Mouse (Mus musculus) limb, embryonic 11.5 days (tissue): ENCODE data around the gene Bag2. TPM values are rescaled to one million over a fixed set of nuclear protein-coding genes. Genes with fewer than 3 reads are reported as not detected.
"Not testable (repeated sequence)": the region's sequence is repeated elsewhere in the genome, so short reads cannot be mapped to it uniquely, and the experiment has no call there.

Experiments used
- ATAC-seq: fragments of 200-750 bp; cut with Nextera tagmentation; 2 replicates; pipeline ENCODE4 v1.8.0; 2017; ENCODE audit warnings: low read depth; ENCODE audit not compliant: insufficient number of reproducible peaks, low FRiP score, low TSS enrichment
- DNase-seq: peaks from one replicate; pipeline ENCODE4 v3.0.0-alpha.2; 2015; ENCODE audit warnings: low spot score
- H3K27ac ChIP-seq: fragments of 300-500 bp; sonication (generic); replicated peaks from 2 replicates; pipeline ENCODE4 v1.5.1; 2014; ENCODE audit warnings: low read depth, mild to moderate bottlenecking, low read length
- H3K27me3 ChIP-seq: fragments of 300-500 bp; sonication (generic); 2 replicates; pipeline ENCODE4 v1.6.1; 2014; ENCODE audit warnings: mild to moderate bottlenecking, low read length, mixed read lengths; ENCODE audit not compliant: control insufficient read depth, insufficient read depth
- H3K36me3 ChIP-seq: fragments of 300-500 bp; sonication (generic); 2 replicates; pipeline ENCODE4 v1.6.1; 2014; ENCODE audit warnings: mild to moderate bottlenecking, low read length, moderate library complexity, mixed read lengths; ENCODE audit not compliant: control insufficient read depth, insufficient read depth
- H3K4me1 ChIP-seq: fragments of 300-500 bp; sonication (generic); 2 replicates; pipeline ENCODE4 v1.6.1; 2014; ENCODE audit warnings: low read length, mixed read lengths; ENCODE audit not compliant: control insufficient read depth, insufficient read depth
- H3K4me2 ChIP-seq: fragments of 300-500 bp; sonication (generic); 2 replicates; pipeline ENCODE4 v1.6.1; 2014; ENCODE audit warnings: low read depth, mild to moderate bottlenecking, moderate library complexity; ENCODE audit not compliant: severe bottlenecking
- H3K4me3 ChIP-seq: fragments of 300-500 bp; sonication (generic); 2 replicates; pipeline ENCODE4 v1.5.1; 2014; ENCODE audit warnings: low read depth, low read length
- H3K9ac ChIP-seq: fragments of 300-500 bp; sonication (generic); 2 replicates; pipeline ENCODE4 v1.6.1; 2014; ENCODE audit warnings: mild to moderate bottlenecking, low read length
- H3K9me3 ChIP-seq: fragments of 300-500 bp; sonication (generic); 2 replicates; pipeline ENCODE4 v1.6.1; 2016; ENCODE audit warnings: low read length; ENCODE audit not compliant: control insufficient read depth
- WGBS: fragments of 180-500 bp; shearing (Covaris S2); extraction: QIAGEN DNeasy Blood & Tissue Kit; methylation state at CpG from one replicate; pipeline ENCODE4 v1.1.7; 2014; 5-methylcytosine and 5-hydroxymethylcytosine counted together
- polyA plus RNA-seq: library from polyadenylated mRNA; unstranded; fragments of >200 nt; fragmentation: Nextera tagmentation; extraction: Ambion mirVana; gene quantifications from 2 replicates; pipeline ENCODE4 v1.2.1, GENCODE M21; 2014

Gene Bag2
- polyA plus RNA-seq, 1 experiment from 2014 or later = 58.3 TPM

DNA sequence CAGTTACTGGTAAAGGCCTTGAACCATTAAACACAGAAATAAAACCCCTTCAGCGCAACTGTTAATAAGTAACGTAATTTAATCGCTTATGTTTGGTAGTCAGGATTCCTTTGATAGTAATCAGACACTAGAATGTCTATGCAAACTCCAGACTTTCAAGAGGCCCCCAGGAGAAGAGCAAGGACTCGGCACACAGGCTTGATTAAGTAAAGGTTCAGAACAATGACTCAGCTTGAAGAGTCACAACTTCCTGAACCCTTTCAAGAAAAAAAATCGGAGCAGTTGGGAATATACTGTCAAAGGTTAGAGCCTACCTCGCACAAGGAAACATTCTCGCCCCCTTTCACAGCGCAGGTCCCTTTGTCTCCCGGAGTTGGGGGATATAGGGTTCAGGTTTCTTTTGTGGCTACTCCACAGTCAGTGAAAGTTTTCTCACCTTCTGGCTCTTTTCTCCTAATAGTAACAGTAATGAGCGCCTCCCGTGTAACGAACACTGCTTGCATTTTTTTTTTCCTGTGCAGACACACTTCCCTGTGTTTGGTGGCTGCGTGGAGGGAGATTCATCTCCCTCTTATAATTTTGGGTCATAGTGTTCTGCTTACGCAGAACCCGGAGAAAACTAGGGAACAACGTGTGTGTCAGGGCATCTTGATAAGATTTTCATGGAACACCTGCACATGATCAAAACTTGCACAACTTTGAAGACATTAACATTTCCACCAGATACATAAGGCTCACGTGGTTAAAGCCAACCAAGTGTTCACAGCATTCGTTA is 1.1 kb downstream of the Bag2 start:
- Histone ChIP-seq H3K9me3 (no peaks in the 10 kb centered on the region), H3K9ac (peak overlapping the region; percentile 79), H3K4me2 (peak overlapping the region; percentile 84), H3K4me1 (0 out of 2 replicates have a peak, but pooled peaks cover 3% of the 10 kb centered on the region), H3K27ac (no peak overlapping the region), H3K4me3 (peak overlapping the region; percentile 64), H3K36me3 (no peaks in the 10 kb centered on the region; the same call in 1 of the 2 replicates), H3K27me3 (no peaks in the 10 kb centered on the region)
- 31% methylated on average over 18 of the region's 18 CpGs for WGBS
- ATAC-seq (no peak), DNase-seq (peak; percentile 33)

GRCm38 (mm10) chr1:33755799-33756198 is 1.8 kb downstream of the Bag2 start:
- 90% methylated on average over 7 of the region's 7 CpGs for WGBS
- ATAC-seq (no peak), DNase-seq (no peak)
- Histone ChIP-seq H3K9ac (no peak overlapping the region), H3K4me3 (no peak overlapping the region), H3K9me3 (no peaks in the 10 kb centered on the region), H3K27me3 (no peaks in the 10 kb centered on the region), H3K36me3 (no peaks in the 10 kb centered on the region; the same call in 1 of the 2 replicates), H3K4me1 (0 out of 2 replicates have a peak, but pooled peaks cover 3% of the 10 kb centered on the region), H3K4me2 (peak overlapping the region; percentile 84), H3K27ac (no peak overlapping the region)

DNA sequence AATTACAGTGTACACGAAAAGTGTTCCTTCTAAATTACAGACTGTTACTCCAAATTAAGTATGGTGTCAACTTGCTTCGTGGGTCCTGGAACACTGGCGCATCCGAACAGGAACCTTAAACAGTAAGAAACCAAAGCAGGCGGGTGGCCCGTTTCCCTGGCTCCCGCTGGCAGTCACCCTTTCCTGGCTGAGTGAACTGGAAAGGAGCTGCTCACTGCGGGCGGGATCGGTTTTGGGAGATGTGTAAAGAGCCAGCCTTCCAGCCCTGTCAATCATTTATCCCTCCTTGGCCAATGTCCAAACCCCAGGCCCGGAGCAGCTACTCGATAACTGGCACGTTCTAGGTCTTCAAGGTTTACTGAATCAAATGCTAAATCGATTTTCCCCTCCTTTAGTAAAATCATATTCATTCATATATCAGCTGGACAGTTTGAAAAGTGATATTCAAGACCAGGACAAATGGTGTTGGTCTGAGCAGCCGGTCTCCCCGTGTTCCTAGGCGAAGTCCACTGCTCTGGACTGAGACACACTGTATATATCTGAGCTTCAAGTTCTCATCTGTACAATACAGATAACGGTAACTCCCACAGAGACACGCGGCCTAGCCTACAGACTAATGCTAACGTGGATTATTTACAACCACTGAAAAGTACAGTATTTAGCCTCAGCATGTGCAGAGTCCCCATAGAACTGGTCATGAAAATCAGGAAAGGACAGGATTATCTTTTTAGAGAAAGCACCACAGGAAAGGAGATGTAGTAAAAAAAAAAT is 2.4 kb downstream of the Bag2 start:
- Histone ChIP-seq H3K4me2 (no peak overlapping the region), H3K4me3 (no peak overlapping the region), H3K27ac (no peak overlapping the region), H3K36me3 (no peaks in the 10 kb centered on the region; the same call in 1 of the 2 replicates), H3K4me1 (0 out of 2 replicates have a peak, but pooled peaks cover 3% of the 10 kb centered on the region), H3K9me3 (no peaks in the 10 kb centered on the region), H3K27me3 (no peaks in the 10 kb centered on the region), H3K9ac (no peak overlapping the region)
- 92% methylated on average over 21 of the region's 21 CpGs for WGBS
- DNase-seq (no peak), ATAC-seq (no peak)

GRCm38 (mm10) chr1:33754089-33754488 is 3.5 kb downstream of the Bag2 start:
- Histone ChIP-seq H3K4me3 (no peak overlapping the region), H3K27me3 (no peaks in the 10 kb centered on the region), H3K36me3 (no peaks in the 10 kb centered on the region; the same call in 1 of the 2 replicates), H3K27ac (no peak overlapping the region), H3K4me2 (no peak overlapping the region), H3K9ac (no peak overlapping the region), H3K4me1 (0 out of 2 replicates have a peak, but pooled peaks cover 3% of the 10 kb centered on the region), H3K9me3 (no peaks in the 10 kb centered on the region)
- 91% methylated on average over 17 of the region's 17 CpGs for WGBS
- no peak for DNase-seq
- ATAC-seq = no peak

DNA sequence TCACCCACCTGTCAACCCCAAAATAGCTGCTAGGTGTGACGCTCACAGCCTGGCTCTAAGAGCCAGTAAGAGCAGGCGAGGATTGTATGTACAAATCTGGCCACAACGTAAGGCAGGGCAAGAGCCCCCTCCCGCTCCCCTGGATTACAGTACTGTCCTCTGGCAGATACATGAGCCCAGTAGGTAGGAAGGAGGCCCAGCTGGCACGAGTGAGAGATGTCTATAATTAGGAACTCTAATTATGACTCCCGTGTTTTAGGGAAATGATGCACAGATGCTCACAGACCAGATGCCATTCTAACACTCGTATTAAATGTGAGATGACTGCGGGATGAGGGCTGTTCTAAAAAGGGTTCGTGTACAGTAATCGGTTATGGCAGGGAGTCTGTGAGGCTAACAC is 6.3 kb downstream of the Bag2 start:
- H3K4me2 ChIP-seq = no peak overlapping the region
- H3K4me3 ChIP-seq = no peak overlapping the region
- no peaks in the 10 kb centered on the region; the same call in 1 of the 2 replicates for H3K36me3 ChIP-seq
- WGBS = 90% methylated on average over 10 of the region's 10 CpGs
- no peaks in the 10 kb centered on the region for H3K4me1 ChIP-seq
- ATAC-seq = no peak
- no peak overlapping the region for H3K27ac ChIP-seq
- no peak overlapping the region for H3K9ac ChIP-seq
- no peak for DNase-seq
- no peaks in the 10 kb centered on the region for H3K27me3 ChIP-seq
- H3K9me3 ChIP-seq = no peaks in the 10 kb centered on the region

DNA sequence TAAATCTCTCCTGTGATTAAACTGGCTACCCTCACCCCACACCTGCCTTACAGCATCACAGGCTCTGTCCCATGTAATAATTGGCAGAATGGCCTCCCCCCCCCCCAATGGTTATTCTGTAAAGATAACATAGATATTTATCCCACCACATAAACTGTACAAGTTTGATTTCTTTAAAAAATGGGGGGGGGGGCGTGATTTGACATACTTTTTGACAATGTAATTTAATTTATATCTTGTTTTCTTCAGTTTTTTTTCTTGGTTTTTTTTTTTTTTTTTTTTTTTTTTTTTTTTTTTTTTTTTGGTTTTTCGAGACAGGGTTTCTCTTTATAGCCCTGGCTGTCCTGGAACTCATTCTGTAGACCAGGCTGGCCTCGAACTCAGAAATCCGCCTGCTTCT is 7.9 kb downstream of the Bag2 start:
- not testable (repeated sequence) for H3K4me3 ChIP-seq, H3K27ac ChIP-seq, DNase-seq, H3K36me3 ChIP-seq, H3K4me1 ChIP-seq, H3K9me3 ChIP-seq, H3K27me3 ChIP-seq, ATAC-seq, H3K4me2 ChIP-seq, H3K9ac ChIP-seq
- 93% methylated on average over 3 of the region's 4 CpGs for WGBS

GRCm38 (mm10) chr1:33749109-33749508 is 8.5 kb downstream of the Bag2 start:
- H3K27ac ChIP-seq = no peak overlapping the region
- WGBS = 91% methylated on average over 11 of the region's 11 CpGs
- no peaks in the 10 kb centered on the region; the same call in 1 of the 2 replicates for H3K36me3 ChIP-seq
- no peaks in the 10 kb centered on the region for H3K4me1 ChIP-seq
- H3K4me2 ChIP-seq = no peak overlapping the region
- H3K9me3 ChIP-seq = no peaks in the 10 kb centered on the region
- no peak overlapping the region for H3K9ac ChIP-seq
- no peak for ATAC-seq
- no peak overlapping the region for H3K4me3 ChIP-seq
- no peaks in the 10 kb centered on the region for H3K27me3 ChIP-seq
- DNase-seq = no peak

DNA sequence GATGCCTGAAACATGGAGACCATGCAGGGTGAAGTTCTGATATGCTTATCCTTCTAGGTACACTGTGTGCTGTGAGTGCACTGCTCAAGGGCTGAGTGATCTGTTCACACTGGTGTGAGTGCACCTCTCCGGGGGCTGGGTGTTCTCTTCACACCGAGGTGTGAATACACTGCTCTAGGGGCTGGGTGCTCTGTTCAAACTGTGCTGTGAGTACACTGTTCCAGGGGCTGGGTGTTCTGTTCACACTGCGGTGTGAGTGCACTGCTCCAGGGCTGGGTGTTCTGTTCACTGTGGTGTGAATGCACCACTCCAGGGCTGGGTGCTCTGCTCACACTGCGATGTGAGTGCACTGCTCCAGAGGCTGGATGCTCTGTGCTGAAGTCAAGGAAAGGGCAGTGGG is 11.7 kb downstream of the Bag2 start:
- Histone ChIP-seq H3K36me3 (no peaks in the 10 kb centered on the region; the same call in 1 of the 2 replicates), H3K9ac (no peak overlapping the region), H3K9me3 (no peaks in the 10 kb centered on the region), H3K4me1 (no peaks in the 10 kb centered on the region), H3K4me2 (no peak overlapping the region), H3K27me3 (no peaks in the 10 kb centered on the region), H3K27ac (no peak overlapping the region), H3K4me3 (no peak overlapping the region)
- DNase-seq = no peak
- 0 out of 2 replicates have a peak, but pooled peaks have one; percentile 36 for ATAC-seq
- 94% methylated on average over 4 of the region's 4 CpGs for WGBS
